Mouse (Mus musculus) common myeloid progenitor, adult 5-6 weeks (primary cell): ENCODE data around the gene Zfp81. TPM values are rescaled to one million over a fixed set of nuclear protein-coding genes. Genes with fewer than 3 reads are reported as not detected.
"Not testable (repeated sequence)": the region's sequence is repeated elsewhere in the genome, so short reads cannot be mapped to it uniquely, and the experiment has no call there.

ENCODE experiments used
- ATAC-seq: replicated peaks from 2 replicates; pipeline ENCODE4 v1.8.0; 2016; ENCODE audit warnings: low read depth, mild to moderate bottlenecking, moderate TSS enrichment, inconsistent platforms; ENCODE audit not compliant: poor library complexity, severe bottlenecking
- total RNA-seq: library from RNA; stranded (forward); fragments of 200-1000, 187-1606 nt; gene quantifications from 2 replicates; pipeline ENCODE4 v1.2.3, GENCODE M21; 2017

The Zfp81 gene
- 15.0 and 20.6 TPM in 2 replicates for total RNA-seq

DNA sequence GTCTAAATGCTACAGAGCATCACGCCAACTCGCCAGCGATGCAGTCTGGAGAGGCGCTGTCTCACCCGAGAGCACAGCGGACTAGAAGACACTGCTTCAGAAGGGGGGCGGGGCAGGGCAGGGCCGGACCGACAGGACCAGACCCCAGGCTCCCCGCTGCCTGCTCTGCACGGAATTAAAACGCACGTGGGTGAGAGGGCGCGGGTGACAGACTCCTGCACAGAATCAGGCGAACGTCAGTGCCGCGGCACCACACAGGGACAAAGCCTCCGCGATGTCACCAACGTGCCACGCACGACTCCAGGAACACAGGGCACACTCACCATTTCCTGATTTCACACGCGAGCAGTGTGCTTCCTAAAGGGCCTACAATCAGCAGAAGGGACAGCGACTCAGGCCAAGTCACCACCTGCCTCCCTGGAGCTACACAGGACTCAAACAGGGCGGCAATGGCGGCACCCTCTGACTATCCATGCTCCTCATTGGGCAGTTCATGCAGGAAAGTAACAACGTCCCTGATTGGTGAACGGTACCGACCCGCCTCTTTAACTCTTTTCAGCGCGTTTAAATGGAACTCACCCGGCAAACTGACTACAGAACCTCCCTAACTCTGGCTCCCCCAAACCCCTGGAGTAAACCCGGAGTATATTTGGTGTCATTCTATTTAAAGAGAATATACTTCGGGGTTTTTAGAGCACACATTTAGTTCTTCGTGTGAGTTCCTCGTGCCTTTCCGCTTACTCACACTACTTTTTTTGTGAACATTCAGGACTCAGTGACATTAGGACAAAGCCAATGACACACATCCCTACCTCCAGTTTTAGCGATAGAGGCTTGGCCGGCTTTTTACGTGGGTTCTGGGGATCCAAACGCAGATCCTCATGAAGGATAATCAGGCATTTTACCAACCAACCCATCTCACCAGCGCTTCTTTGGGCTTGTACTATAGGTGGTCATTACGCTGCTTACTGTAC is at the start of gene Zfp81:
Zfp81 (minus strand) TSS at position 468 of the 974 bp plus-strand sequence.
- ATAC-seq = peak; percentile 99

DNA sequence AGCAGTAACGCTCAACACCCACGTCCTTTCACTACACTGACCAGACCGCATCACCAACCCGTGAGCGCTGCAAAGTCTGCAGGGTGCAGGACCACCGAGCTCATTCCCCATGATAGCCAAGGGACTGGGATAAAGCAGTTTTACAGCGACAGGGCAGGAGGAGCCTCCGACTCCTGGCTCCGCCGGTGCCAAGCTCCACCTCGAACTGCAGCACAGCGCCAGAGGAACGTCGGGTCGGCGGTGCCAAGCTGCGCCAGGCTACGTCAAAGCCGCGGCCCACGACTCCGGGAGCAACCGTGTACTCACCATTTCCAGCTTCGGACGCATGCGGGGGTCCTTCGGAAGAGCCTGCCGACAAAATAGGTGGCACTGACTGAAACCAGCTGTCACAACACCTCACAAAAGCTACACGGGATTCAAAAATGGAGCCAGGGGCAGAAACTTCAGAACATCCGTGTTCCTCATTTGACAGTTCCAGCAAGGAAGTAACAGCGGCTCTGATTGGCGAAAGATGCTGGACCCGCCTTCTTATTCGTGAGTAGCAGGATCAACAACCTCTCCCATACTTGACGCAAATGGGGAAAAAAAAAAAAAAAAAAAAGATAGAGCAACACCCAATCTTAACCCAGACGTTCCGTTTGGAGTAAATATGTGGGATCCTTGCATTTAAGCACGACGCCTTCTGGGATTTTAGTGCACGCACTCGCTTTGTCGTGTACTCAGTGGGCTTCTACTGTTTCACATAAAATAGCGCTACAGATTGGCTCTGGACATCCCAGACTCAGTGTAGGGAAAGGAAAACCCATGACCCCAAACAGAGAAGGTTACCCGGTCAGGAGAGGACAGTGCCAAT is 35.7 kb upstream of the Zfp81 start, which contains the start of gene Zfp101:
Zfp101 (minus strand) TSS at position 460 of the 853 bp plus-strand sequence.
- peak; percentile 100 for ATAC-seq

DNA sequence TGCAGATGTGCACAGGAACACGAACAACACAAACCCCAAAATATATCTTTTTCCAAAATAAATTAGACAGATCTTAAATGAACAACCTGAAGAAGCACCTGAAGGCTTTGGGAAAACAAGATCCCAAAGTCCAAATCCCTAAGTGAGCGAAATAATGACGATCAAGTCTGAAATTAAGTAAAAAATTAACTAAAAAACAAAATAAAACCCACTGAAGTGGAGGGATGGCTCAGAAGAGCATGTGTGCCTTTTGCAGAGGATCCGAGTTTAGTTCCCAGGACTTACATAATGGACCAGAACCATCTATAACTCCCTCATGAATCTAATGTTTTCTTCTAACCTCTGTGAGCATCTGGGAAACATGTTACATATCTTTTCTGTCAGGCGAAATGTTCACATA is 33.6 kb upstream of the Zfp81 start:
- ATAC-seq = no peak

DNA sequence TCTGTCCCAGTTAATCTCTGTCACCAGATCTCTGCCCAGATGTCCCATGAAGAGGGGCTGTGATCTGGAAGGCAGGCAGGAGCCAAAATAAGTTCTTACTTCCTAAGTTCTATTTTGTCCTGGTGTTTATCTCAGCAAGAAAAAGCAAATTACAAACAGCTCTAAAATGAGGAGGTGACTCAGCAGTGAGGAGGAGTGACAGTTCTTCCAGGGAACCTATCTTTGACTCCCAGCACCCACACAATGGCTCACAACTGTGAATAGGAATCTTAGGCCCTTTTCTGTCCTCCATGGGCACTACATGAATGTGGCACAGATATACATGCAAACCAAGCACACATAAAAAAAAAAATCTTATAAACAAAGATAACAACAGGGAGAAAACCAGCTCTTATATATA is 27.0 kb upstream of the Zfp81 start:
- no peak for ATAC-seq

DNA sequence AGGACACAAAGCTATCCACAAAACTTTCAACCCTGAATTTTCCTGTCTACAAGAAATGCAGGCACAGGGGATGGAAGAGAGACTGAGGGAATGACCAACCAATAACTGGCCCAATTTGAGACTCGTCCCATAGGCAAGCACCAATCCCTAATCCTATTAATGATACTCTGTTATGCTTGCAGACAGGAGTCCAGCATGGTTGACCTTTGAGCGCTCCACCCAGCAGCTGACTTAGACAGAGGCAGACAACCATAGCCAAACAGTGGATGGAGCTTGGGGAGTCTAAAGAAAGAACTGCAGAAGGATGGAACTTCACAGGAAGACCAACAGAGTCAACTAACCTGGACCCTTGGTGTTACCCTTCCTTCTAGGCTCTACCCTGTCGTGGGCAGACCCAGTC is 14.1 kb upstream of the Zfp81 start:
- no peak for ATAC-seq

DNA sequence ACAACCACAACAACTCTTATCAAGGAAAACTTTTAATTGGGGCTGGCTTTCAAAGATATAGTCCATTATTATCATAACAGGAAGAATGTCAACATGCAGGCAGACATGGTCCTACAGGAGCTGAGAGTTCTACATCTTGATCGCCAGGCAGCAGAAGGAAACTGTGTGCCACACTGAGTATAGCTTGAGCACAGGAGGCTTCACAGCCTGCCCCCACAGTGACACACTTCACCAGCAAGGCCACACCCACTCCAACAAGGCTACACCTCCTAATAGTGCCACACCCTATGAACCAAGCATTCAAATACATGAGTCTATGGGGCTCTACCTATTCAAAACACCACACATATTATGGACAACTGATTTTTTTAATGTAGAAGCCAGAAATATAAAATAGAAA is 5.7 kb downstream of the Zfp81 start:
- no peak for ATAC-seq

DNA sequence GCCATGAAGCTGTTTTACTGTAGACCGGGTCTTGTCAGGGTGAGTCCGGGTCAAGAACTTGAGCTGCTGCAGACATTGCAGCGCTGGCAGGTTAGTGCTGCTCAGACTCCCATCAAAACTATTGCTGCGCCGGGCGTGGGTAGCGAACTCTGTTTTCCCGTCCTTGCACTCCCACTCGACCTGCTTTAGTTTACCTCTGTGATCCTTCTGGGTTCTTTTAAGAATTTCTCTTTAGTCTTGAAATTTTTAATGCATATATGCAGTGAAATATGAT is 68.9 kb downstream of the Zfp81 start:
- ATAC-seq = not testable (repeated sequence)

DNA sequence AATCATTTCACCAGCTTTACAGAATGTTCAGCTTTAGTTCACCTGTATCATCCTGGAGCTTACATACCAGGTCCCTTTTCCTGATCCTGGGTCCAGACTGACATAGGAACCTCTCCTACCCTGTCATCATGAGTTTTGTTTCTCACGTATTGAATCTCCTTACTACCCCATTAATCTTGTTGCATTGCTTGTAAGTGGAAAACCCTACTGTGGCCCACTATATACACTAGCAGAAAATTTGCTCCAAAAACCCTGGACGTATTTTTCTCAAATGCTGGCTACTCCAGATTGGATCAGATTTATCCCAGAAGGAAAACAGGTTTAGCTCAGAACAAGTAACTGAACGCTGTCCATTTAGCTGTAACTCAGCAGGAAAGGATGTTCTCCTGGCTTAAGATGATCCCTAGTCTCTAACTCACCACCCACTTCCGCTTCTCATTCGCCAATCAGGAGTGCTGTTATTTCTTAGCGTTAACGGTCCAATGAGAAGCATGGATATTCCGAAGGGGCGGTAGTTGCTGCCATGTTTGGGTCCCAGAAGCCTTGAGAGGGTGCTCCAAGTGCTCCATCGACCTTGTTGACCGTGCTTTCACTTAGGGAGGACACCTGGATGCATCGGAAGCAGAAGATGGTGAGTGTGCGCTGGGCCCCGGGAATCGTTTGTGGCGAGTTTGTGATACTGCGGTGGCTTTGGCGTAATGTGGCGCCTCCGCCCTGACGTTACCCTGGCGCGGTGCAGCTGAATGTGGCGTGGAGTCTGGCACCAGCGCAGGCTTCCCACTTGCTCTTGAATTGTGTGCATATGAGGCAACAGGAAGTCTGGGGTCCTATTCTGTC is 69.4 kb downstream of the Zfp81 start, which contains the start of gene Zfp955b:
Zfp955b (plus strand) TSS at position 506 of the 837 bp plus-strand sequence.
- ATAC-seq = peak; percentile 100

Other genes starting within 250 kb of the Zfp81 start
- gene Morc2b, start 219.2 kb downstream of the Zfp81 start, total RNA-seq = not detected in 2 replicates
- not detected in 2 replicates for gene Olfr55, start 190.4 kb downstream of the Zfp81 start, total RNA-seq
- not detected in 2 replicates for gene Olfr239, start 167.6 kb downstream of the Zfp81 start, total RNA-seq
- not detected in 2 replicates for gene Olfr1564, start 137.2 kb downstream of the Zfp81 start, total RNA-seq
- gene Zfp955a, start 103.7 kb downstream of the Zfp81 start, total RNA-seq = 15.3 and 18.6 TPM in 2 replicates
- not detected in 2 replicates for gene Olfr63, start 94.2 kb downstream of the Zfp81 start, total RNA-seq
- 8.8 and 9.5 TPM in 2 replicates for gene Zfp955b, start 69.3 kb downstream of the Zfp81 start, total RNA-seq
- gene Zfp101, start 35.8 kb upstream of the Zfp81 start, total RNA-seq = 23.0 and 34.0 TPM in 2 replicates
- not detected in 2 replicates for gene Actl9, start 74.0 kb upstream of the Zfp81 start, total RNA-seq
- gene Adamts10, start 165.3 kb upstream of the Zfp81 start, total RNA-seq = 28.0 and 32.8 TPM in 2 replicates
- 37.1 and 75.5 TPM in 2 replicates for gene Myo1f, start 196.8 kb upstream of the Zfp81 start, total RNA-seq